Mouse (Mus musculus) lung, postnatal 0 days (tissue): ENCODE data around the gene Ugt1a10.
"Not testable (repeated sequence)": the region's sequence is repeated elsewhere in the genome, so short reads cannot be mapped to it uniquely, and the experiment has no call there.

Experiments used
- CTCF ChIP-seq: IDR thresholded peaks from 2 replicates; pipeline ENCODE4 v1.5.1; 2016; ENCODE audit warnings: antibody characterized with exemption, mild to moderate bottlenecking
- EP300 ChIP-seq: IDR thresholded peaks from 2 replicates; pipeline ENCODE4 v1.6.1; 2016; ENCODE audit warnings: antibody characterized with exemption, mild to moderate bottlenecking, control low read depth

DNA sequence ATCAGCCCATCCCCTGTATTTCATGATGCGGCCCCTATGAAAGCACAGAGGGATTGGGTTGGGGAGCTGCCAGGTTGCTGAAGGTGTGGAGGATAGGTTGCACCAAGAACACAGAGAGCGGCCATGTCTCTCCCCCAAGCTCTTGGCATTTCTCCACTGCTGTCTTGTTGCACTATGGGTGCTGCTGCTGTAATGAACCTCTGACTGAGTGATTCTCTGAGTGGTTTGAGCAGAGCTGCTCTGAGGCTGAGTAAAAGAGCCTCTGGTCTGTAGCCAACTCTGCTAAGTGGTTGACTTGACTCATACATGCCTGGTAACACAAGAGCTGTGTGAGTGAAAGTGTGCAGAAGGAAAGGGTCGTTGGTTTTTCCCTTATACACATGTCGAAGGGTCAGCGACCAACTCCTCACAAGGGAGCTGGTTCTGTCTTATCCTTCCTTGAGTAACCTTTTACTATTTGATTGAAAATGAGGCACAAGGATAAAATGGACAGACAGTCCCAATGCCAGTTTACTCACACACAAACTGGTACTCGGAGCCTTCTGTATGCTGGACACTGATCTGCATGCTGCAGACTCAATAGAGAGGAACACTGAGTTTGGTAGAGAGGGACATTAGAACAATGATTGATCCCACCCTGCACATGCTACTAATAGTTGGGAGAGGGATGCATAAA is 80.2 kb downstream of the Ugt1a10 start:
- not testable (repeated sequence) for TF ChIP-seq EP300, CTCF
